Mouse (Mus musculus) c-Kit-positive CD71-positive TER-119-positive erythroid progenitor cells, embryonic 14.5 days (primary cell): ENCODE data around the gene Rab3c.

Source experiments
- DNase-seq: peaks from one replicate; pipeline ENCODE4 v3.0.0-alpha.2; 2013; ENCODE audit warnings: low spot score

The Rab3c gene

DNA sequence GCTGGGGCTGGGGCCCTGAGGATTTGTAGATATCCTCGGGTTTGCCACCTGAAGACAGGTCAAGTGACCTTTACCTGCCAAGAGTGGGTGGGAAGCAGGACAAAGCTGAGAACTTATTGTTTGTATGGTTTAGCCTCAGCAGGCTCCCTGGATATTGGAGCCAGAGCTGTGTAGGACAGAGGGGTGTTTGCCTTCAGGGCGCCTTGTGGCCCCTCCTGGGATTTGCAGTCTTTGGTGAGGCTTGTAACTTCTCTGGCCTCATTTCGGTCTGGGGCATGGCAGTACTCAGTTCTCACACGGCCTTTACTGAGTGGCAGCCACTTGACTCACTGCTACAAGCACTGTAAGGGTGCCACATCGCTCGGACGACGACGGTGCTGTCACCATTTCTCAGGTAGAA, 261.0 kb downstream of the Rab3c start:
- no peak for DNase-seq

DNA sequence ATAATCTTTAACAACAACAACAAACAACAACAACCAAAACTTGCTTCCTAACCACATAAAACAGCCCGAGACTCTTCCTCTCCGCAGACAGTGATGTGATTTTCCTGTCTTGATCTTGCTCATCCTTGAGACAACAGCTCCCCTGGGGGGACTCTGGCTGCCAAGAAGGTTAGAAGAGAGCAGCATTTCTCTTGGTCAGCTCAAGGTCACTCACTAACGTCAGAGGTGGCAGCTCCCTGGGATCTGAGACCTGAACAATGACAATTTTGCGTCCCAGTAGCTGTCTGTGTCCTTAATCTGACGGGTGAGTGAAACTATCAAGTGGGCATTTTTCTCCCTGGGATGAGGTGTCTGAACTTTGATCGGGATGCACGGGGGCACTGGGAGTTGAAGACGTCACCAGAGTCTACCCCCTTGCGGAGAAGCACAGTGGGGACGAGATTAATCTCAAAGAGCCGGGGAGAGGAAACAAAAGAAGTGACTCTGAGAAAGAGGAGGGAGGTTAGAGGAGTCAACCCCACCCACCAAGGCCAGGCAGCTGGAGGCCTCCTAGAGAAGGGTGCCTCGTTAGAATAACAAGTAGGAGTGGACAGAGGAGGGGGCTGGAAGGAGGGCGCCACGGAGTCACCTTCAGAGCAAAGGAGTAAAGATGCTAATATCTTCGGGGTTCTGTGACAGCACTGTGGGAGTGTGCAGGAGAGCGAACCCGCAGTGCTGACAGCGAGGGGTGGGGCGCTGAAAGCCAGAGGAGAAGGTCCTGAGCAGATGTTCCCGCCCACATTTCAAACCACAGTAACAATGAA, 261.7 kb downstream of the Rab3c start:
- DNase-seq, result no peak

DNA sequence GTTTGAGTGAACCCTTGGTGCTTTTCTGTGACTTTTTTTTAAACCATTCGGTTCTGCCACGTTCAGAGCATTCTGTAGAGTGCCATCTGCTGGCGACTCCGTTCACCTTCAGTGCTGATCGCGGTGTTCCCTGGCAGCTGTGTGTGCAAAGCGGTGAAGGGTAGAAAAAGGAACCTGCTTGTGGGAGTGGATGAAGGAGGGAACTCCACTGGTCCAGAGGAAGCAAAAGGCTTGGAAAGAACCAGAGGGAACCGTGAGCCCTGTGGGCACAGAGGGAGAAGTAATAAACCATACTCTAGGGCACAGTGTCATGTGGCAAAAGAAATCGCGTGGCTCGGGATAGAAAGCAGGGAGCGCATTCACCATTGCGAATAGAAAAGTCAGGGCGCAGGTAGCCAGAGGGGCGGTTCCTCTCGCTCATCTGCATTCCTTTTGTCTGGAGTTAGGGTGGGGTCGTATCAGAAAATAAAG, 262.3 kb downstream of the Rab3c start:
- peak; percentile 31 for DNase-seq

DNA sequence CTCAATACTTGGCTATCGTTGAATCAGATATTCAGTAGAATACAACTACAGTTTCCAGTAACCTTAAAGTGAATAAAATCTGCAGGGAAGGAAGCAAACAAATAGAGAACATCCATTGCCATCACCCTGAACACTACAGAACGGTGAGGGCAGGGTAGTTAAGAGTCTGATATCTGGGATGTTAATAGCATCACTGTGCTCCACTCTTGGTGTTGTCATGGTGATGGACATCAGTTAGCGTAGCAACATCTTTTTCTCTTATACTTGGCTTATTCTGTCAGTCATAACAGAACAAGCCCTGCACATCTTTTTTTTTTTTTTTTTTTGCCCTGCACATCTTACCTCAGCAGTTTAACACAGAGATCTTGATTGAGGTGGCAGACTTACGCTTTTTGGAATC, 268.8 kb downstream of the Rab3c start:
- no peak for DNase-seq

DNA sequence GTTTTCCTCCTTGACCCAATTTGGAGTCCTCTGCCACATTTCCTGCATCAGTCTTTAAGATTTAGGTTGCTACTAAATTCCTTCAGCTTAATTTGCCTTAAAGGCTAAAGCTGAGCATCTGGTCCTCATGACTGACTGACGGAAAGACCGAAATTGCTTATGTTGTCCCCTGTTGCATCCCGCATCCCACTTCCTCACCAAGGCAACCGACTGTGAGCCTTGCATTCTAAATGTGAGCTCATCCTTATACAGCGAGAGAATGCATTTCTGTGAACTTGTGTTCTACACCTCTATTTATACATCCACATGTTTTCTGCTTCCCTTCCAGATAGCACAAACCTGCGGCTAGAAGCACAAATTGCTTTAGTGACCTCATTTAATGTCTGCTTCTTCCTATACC, 269.9 kb downstream of the Rab3c start:
- DNase-seq, result no peak

DNA sequence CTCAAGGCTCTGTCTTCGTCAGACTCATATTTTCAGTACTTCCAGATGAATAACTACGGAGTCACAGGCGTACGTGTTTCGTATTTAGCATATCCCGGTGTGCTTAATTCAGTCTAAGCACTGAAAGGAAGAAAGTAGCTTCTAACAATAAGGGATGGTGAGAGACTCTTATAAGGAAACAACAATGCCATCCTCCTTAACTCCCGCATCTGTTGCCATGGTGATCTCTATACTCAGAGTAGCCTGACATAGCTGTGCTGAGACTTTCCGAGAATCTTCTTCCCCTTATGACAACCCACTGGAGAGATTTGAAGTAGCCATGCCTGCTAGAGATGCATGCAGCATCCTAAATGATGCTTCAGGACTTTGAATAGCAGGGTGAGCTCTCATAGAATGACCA, 272.3 kb downstream of the Rab3c start:
- no peak for DNase-seq

DNA sequence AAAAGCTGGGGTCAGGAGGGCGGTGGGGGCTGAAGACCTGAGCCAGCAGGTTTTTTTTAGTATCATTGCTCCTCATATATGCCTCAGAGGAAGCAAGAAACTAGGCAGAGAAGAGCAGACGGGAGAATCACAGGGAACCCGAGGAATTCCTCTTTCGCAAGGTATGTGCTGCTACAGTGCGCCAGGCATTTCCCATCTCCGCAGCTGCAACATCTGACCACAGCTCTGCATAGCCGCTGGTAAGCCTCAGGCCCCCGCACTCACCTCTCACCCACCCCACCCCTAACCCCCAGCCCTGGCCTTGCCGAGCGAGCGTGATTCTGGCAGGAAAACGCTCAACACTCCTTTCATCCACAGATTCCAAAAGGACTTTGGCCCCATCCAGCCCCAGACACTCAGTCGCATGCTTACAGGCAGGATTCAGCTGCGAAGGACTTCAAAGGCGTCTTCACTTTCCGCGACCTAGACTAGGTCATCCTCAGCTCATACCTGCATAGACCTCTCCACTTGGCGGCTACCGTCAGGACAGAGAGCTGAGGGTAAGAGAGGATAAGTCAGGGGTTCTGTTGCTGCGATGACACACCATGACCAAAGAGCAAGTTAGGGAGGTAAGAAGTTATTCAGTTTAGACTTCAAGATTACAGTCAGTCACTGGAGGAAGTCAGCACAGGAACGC, 274.6 kb downstream of the Rab3c start:
- DNase-seq, result no peak
